Mouse (Mus musculus): ENCODE data around the gene Hist2h3c2. TPM values are rescaled to one million over a fixed set of nuclear protein-coding genes. Genes with fewer than 3 reads are reported as not detected.
"Not testable (repeated sequence)": the region's sequence is repeated elsewhere in the genome, so short reads cannot be mapped to it uniquely, and the experiment has no call there.

Hist2h3c2 gene
- polyA plus RNA-seq, 1 experiment = 23.1 TPM

DNA sequence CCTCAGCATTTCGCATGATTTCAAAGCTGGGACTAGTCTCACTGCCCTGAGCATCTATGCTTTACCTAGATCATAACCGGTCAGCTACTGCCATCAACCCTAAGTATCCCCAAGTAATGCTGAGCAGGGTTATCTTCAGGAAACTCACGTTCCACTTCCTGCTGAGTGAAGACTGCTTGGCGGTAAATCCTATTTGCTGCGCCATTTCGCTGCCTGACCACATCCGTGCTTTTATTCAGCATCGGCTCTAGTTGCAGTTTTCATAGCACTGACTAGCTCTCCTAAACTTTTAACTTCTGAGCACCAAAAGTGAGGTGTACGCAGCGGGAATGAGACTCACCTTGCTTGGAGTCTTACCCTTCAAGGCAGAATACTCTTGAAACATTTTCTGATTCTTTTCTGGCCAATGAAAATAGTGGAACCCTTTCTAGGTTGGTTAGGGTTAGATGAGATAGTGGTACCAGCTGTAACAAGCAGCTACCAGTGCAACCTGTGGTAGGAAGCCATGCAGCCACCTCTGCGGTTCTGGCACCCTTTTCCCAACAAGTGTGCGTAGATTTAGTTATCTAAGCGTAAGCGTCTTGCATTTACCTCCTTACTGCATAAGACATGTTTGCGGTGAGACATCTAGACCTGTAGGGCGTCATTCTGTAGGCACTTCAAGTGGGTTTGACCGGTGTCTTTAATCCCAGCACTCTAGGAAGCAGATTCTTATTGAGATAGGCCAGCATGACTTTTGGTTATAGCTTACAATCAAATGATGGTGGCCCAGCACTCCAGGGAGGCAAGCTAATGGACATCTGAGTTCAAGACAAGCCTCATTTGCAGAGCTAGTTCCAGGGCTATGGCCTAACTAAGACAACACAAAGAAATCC lies 34.9 kb upstream of the Hist2h3c2 start:
- no peaks in the 10 kb centered on the region for H3K9me3 ChIP-seq (replicated peaks; ENCODE audit: control insufficient read depth, insufficient read depth, low read length, poor library complexity, severe bottlenecking)
- H3K27me3 ChIP-seq (ENCODE audit: control insufficient read depth, insufficient read depth, low read length, poor library complexity, severe bottlenecking) = no peaks in the 10 kb centered on the region
- no peak overlapping the region for H3K9ac ChIP-seq (ENCODE audit: low read depth, poor library complexity, severe bottlenecking)
- no peak overlapping the region for H3K27ac ChIP-seq (ENCODE audit: insufficient read depth, low read length)
- no peaks in the 10 kb centered on the region for H3K4me1 ChIP-seq (ENCODE audit: control insufficient read depth, insufficient read depth, low read length)
- H3K4me3 ChIP-seq (ENCODE audit: low read depth, low read length) = no peak overlapping the region
- H3K36me3 ChIP-seq (ENCODE audit: control insufficient read depth, insufficient read depth, low read length, poor library complexity, severe bottlenecking) = no peaks in the 10 kb centered on the region
- no peak for TF ChIP-seq EP300 (IDR thresholded peaks at IDR 0.05; ENCODE audit: insufficient read depth, low read depth, low read length)

- H3K36me3 ChIP-seq (ENCODE audit: control insufficient read depth, insufficient read depth, low read length, poor library complexity, severe bottlenecking) = no peaks in the 10 kb centered on the region
- H3K27ac ChIP-seq (ENCODE audit: insufficient read depth, low read length) = peak within 1 kb of the TSS; percentile 100
- H3K4me1 ChIP-seq (ENCODE audit: control insufficient read depth, insufficient read depth, low read length) = no peaks in the 10 kb centered on the region
- TF ChIP-seq EP300 (IDR thresholded peaks at IDR 0.05; ENCODE audit: insufficient read depth, low read depth, low read length) (0 out of 2 replicates have a peak, but pooled peaks have one; percentile 17), CTCF (IDR thresholded peaks at IDR 0.05; ENCODE audit: low read depth, low read length) (no peak), POLR2A (IDR thresholded peaks at IDR 0.05; ENCODE audit: insufficient read depth, low read length) (peak; percentile 100)
- peak within 1 kb of the TSS; percentile 96 for H3K4me3 ChIP-seq (ENCODE audit: low read depth, low read length)
- no peaks in the 10 kb centered on the region for H3K9me3 ChIP-seq (replicated peaks; ENCODE audit: control insufficient read depth, insufficient read depth, low read length, poor library complexity, severe bottlenecking)
- H3K9ac ChIP-seq (ENCODE audit: low read depth, poor library complexity, severe bottlenecking) = peak within 1 kb of the TSS; percentile 98
- H3K27me3 ChIP-seq (ENCODE audit: control insufficient read depth, insufficient read depth, low read length, poor library complexity, severe bottlenecking) = no peaks in the 10 kb centered on the region
Observed at GRCm38 (mm10) chr3:96269511-96270474, 30.9 kb upstream of the Hist2h3c2 start, which contains the start of gene Hist2h2bb. Gene Hist2h2bb, plus strand, starts transcription at chr3:96269752.

GRCm38 (mm10) chr3:96268776-96269378 lies 29.9 kb upstream of the Hist2h3c2 start:
- peak; percentile 74 for TF ChIP-seq POLR2A (IDR thresholded peaks at IDR 0.05; ENCODE audit: insufficient read depth, low read length)

DNA sequence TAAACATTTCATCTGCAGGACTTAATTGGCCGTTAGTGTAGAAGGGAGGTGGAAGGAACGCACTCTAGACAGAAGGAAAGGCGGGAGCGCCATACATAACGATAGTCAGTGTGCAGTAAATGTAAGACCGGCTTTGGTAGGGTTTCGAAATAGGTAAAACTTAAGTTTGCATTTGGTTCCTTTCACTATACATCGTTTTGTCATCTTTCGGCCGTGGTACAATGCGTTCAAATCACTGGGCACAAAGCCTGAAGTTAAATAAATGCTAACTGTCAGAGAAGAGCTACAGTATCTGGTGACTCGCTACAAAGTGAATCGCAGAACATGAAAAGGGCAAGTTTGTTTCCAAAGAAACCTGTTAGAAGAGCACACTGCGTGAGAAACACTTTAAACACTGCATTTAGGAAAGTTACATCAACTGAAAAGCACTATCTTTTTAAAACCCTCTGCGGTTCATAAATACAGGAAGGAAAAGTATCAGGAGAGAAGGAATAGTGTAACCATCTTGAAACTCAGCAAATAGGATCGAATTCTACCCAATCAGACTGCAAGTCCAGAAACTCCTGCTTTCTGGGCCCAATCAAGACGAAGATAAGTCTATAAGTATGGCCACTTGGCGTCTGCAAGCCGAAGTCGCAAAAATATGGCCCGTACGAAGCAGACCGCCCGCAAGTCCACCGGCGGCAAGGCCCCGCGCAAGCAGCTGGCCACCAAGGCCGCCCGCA lies 29.3 kb upstream of the Hist2h3c2 start, which contains the start of gene Hist2h3b:
Gene Hist2h3b (plus strand): TSS at position 604 of the 725 bp plus-strand sequence.
- Histone ChIP-seq H3K4me3 (ENCODE audit: low read depth, low read length) (peak within 1 kb of the TSS; percentile 96), H3K4me1 (ENCODE audit: control insufficient read depth, insufficient read depth, low read length) (no peaks in the 10 kb centered on the region), H3K27ac (ENCODE audit: insufficient read depth, low read length) (peak within 1 kb of the TSS; percentile 100), H3K9me3 (replicated peaks; ENCODE audit: control insufficient read depth, insufficient read depth, low read length, poor library complexity, severe bottlenecking) (no peaks in the 10 kb centered on the region), H3K27me3 (ENCODE audit: control insufficient read depth, insufficient read depth, low read length, poor library complexity, severe bottlenecking) (no peaks in the 10 kb centered on the region), H3K9ac (ENCODE audit: low read depth, poor library complexity, severe bottlenecking) (peak within 1 kb of the TSS; percentile 98), H3K36me3 (ENCODE audit: control insufficient read depth, insufficient read depth, low read length, poor library complexity, severe bottlenecking) (no peaks in the 10 kb centered on the region)
- TF ChIP-seq POLR2A (IDR thresholded peaks at IDR 0.05; ENCODE audit: insufficient read depth, low read length) (peak; percentile 78), CTCF (IDR thresholded peaks at IDR 0.05; ENCODE audit: low read depth, low read length) (no peak)

More at GRCm38 (mm10) chr3:96268776-96269378, 29.9 kb upstream of the Hist2h3c2 start:
- H3K9me3 ChIP-seq (replicated peaks; ENCODE audit: control insufficient read depth, insufficient read depth, low read length, poor library complexity, severe bottlenecking); H3K4me1 ChIP-seq (ENCODE audit: control insufficient read depth, insufficient read depth, low read length); H3K27me3 ChIP-seq (ENCODE audit: control insufficient read depth, insufficient read depth, low read length, poor library complexity, severe bottlenecking); H3K36me3 ChIP-seq (ENCODE audit: control insufficient read depth, insufficient read depth, low read length, poor library complexity, severe bottlenecking): not testable (repeated sequence)
- H3K27ac ChIP-seq (ENCODE audit: insufficient read depth, low read length) = peak overlapping the region; percentile 100
- peak overlapping the region; percentile 98 for H3K9ac ChIP-seq (ENCODE audit: low read depth, poor library complexity, severe bottlenecking)
- peak overlapping the region; percentile 96 for H3K4me3 ChIP-seq (ENCODE audit: low read depth, low read length)

GRCm38 (mm10) chr3:96267541-96267940 lies 28.6 kb upstream of the Hist2h3c2 start:
- Histone ChIP-seq H3K4me3 (ENCODE audit: low read depth, low read length) (no peak overlapping the region), H3K27ac (ENCODE audit: insufficient read depth, low read length) (peak overlapping the region; percentile 98), H3K36me3 (ENCODE audit: control insufficient read depth, insufficient read depth, low read length, poor library complexity, severe bottlenecking) (no peaks in the 10 kb centered on the region), H3K9ac (ENCODE audit: low read depth, poor library complexity, severe bottlenecking) (peak overlapping the region; percentile 85), H3K9me3 (replicated peaks; ENCODE audit: control insufficient read depth, insufficient read depth, low read length, poor library complexity, severe bottlenecking) (no peaks in the 10 kb centered on the region), H3K4me1 (ENCODE audit: control insufficient read depth, insufficient read depth, low read length) (no peaks in the 10 kb centered on the region), H3K27me3 (ENCODE audit: control insufficient read depth, insufficient read depth, low read length, poor library complexity, severe bottlenecking) (no peaks in the 10 kb centered on the region)
- no peak for TF ChIP-seq CTCF (IDR thresholded peaks at IDR 0.05; ENCODE audit: low read depth, low read length)
- no peak for TF ChIP-seq POLR2A (IDR thresholded peaks at IDR 0.05; ENCODE audit: insufficient read depth, low read length)
- TF ChIP-seq EP300 (IDR thresholded peaks at IDR 0.05; ENCODE audit: insufficient read depth, low read depth, low read length) = no peak

All from ES-Bruce4 (cell line).